Mouse (Mus musculus) myocyte (in vitro differentiated cells): ENCODE results near the gene P2ry2.
A peak's percentile ranks its signal among the peaks of the same experiment; 100 is the strongest.

ENCODE experiments used
- MYOD1 ChIP-seq, 3 experiments: IDR thresholded peaks; one replicate each; pipeline ENCODE4 v1.6.1; 2011; ENCODE audit warnings: control low read depth in 2 of 3, low read depth in 2 of 3, mild to moderate bottlenecking in 2 of 3, moderate library complexity in 1 of 3; ENCODE audit not compliant: insufficient read length in 2 of 3, control insufficient read depth in 1 of 3
- POLR2A ChIP-seq: IDR thresholded peaks from one replicate; pipeline ENCODE4 v1.6.1; 2011; ENCODE audit warnings: low read depth, mild to moderate bottlenecking, control low read depth, moderate library complexity; ENCODE audit not compliant: insufficient read length
- TCF12 ChIP-seq: IDR thresholded peaks from one replicate; pipeline ENCODE4 v1.6.1; 2011; ENCODE audit warnings: mild to moderate bottlenecking, control low read depth; ENCODE audit not compliant: poor library complexity, insufficient read depth, severe bottlenecking

- TF ChIP-seq TCF12, result no peak
- TF ChIP-seq POLR2A, result no peak
- peak in 2 of 3 experiments; percentile 72 to 88 for TF ChIP-seq MYOD1 (IDR thresholded peaks at IDR 0.05; ENCODE audit: control insufficient read depth in 1 of 3, insufficient read length in 2 of 3, low read depth in 2 of 3)
These were observed 28.9 kb upstream of the P2ry2 start for GRCm38 (mm10) chr7:101041544-101041943.
